Mouse (Mus musculus) megakaryocyte, embryonic 14.5 days (primary cell): ENCODE measurements around the gene Ptpru. TPM values are rescaled to one million over a fixed set of nuclear protein-coding genes. Genes with fewer than 3 reads are reported as not detected.

Source experiments
- H3K27me3 ChIP-seq: replicated peaks from 2 replicates; pipeline ENCODE3; 2012; ENCODE audit warnings: inconsistent platforms
- H3K36me3 ChIP-seq: replicated peaks from 2 replicates; pipeline ENCODE3; 2012; ENCODE audit warnings: low read length, inconsistent platforms, mixed read lengths
- H3K4me1 ChIP-seq: 2 replicates; pipeline ENCODE4 v1.6.1; 2012; ENCODE audit warnings: inconsistent platforms
- H3K4me3 ChIP-seq: replicated peaks from 2 replicates; pipeline ENCODE3; 2012; ENCODE audit warnings: moderate library complexity, mild to moderate bottlenecking, inconsistent platforms
- H3K9me3 ChIP-seq: 2 replicates; pipeline ENCODE4 v1.6.1; 2012; ENCODE audit warnings: inconsistent platforms
- FLI1 ChIP-seq: IDR thresholded peaks from 2 replicates; pipeline ENCODE4 v1.6.1; 2012; ENCODE audit warnings: low read length, inconsistent platforms, mixed read lengths
- GATA1 ChIP-seq: IDR thresholded peaks from 3 replicates; pipeline ENCODE4 v1.6.1; 2012; ENCODE audit warnings: mixed read lengths, low read length, inconsistent platforms, borderline replicate concordance
- polyA plus RNA-seq: library from polyadenylated mRNA; stranded (reverse); fragments of >175 nt; gene quantifications from 2 replicates; pipeline ENCODE4 v1.2.3, GENCODE M21; 2012; ENCODE audit warnings: low replicate concordance; ENCODE audit not compliant: insufficient read depth

The Ptpru gene
- polyA plus RNA-seq, 1 experiment: 0.07 TPM

- H3K4me3 ChIP-seq: no peak overlapping the region
- peaks cover 14% of the 10 kb centered on the region for H3K27me3 ChIP-seq
- no peak for TF ChIP-seq FLI1
- no peak for TF ChIP-seq GATA1
- H3K36me3 ChIP-seq: no peaks in the 10 kb centered on the region
- no peaks in the 10 kb centered on the region for H3K4me1 ChIP-seq
- peaks cover 3% of the 10 kb centered on the region; the same call in 1 of the 2 replicates for H3K9me3 ChIP-seq
Measured at GRCm38 (mm10) chr4:131751561-131751960, 86.5 kb downstream of the Ptpru start.

- peaks cover 14% of the 10 kb centered on the region for H3K27me3 ChIP-seq
- H3K9me3 ChIP-seq: peaks cover 3% of the 10 kb centered on the region; the same call in 1 of the 2 replicates
- no peak for TF ChIP-seq GATA1
- no peak for TF ChIP-seq FLI1
- no peak overlapping the region for H3K4me3 ChIP-seq
- peaks cover 4% of the 10 kb centered on the region for H3K4me1 ChIP-seq
- H3K36me3 ChIP-seq: no peaks in the 10 kb centered on the region
Measured at GRCm38 (mm10) chr4:131749802-131750201, 88.3 kb downstream of the Ptpru start.

- H3K4me3 ChIP-seq: peak overlapping the region; percentile 28
- no peaks in the 10 kb centered on the region for H3K36me3 ChIP-seq
- peaks cover 24% of the 10 kb centered on the region for H3K4me1 ChIP-seq
- TF ChIP-seq GATA1 (no peak), FLI1 (no peak)
- no peaks in the 10 kb centered on the region; the same call in 1 of the 2 replicates for H3K9me3 ChIP-seq
- H3K27me3 ChIP-seq: peaks cover 10% of the 10 kb centered on the region
Measured at GRCm38 (mm10) chr4:131744685-131745043, 93.4 kb downstream of the Ptpru start.

GRCm38 (mm10) chr4:131743831-131744684 lies 94.0 kb downstream of the Ptpru start:
- no peaks in the 10 kb centered on the region for H3K9me3 ChIP-seq
- no peaks in the 10 kb centered on the region for H3K36me3 ChIP-seq
- peaks cover 9% of the 10 kb centered on the region for H3K27me3 ChIP-seq
- no peak overlapping the region for H3K4me3 ChIP-seq
- peaks cover 24% of the 10 kb centered on the region for H3K4me1 ChIP-seq
- TF ChIP-seq GATA1: no peak
- TF ChIP-seq FLI1: no peak

GRCm38 (mm10) chr4:131743031-131743430 lies 95.1 kb downstream of the Ptpru start:
- no peak for TF ChIP-seq FLI1
- TF ChIP-seq GATA1: no peak
- H3K4me1 ChIP-seq: peaks cover 24% of the 10 kb centered on the region
- H3K4me3 ChIP-seq: no peak overlapping the region
- H3K9me3 ChIP-seq: no peaks in the 10 kb centered on the region
- no peaks in the 10 kb centered on the region for H3K36me3 ChIP-seq
- H3K27me3 ChIP-seq: peaks cover 11% of the 10 kb centered on the region

GRCm38 (mm10) chr4:131740621-131741020 lies 97.5 kb downstream of the Ptpru start:
- TF ChIP-seq FLI1 (no peak), GATA1 (no peak)
- no peaks in the 10 kb centered on the region for H3K36me3 ChIP-seq
- H3K4me1 ChIP-seq: peaks cover 24% of the 10 kb centered on the region
- no peak overlapping the region for H3K4me3 ChIP-seq
- no peaks in the 10 kb centered on the region for H3K9me3 ChIP-seq
- peaks cover 11% of the 10 kb centered on the region for H3K27me3 ChIP-seq

- Histone ChIP-seq H3K4me1 (no peaks in the 10 kb centered on the region), H3K36me3 (no peaks in the 10 kb centered on the region), H3K4me3 (no peak overlapping the region), H3K9me3 (0 out of 2 replicates have a peak, but pooled peaks cover 8% of the 10 kb centered on the region), H3K27me3 (peaks cover 37% of the 10 kb centered on the region)
- TF ChIP-seq GATA1 (no peak), FLI1 (no peak)
Measured at GRCm38 (mm10) chr4:131728628-131729027, 109.5 kb downstream of the Ptpru start.

DNA sequence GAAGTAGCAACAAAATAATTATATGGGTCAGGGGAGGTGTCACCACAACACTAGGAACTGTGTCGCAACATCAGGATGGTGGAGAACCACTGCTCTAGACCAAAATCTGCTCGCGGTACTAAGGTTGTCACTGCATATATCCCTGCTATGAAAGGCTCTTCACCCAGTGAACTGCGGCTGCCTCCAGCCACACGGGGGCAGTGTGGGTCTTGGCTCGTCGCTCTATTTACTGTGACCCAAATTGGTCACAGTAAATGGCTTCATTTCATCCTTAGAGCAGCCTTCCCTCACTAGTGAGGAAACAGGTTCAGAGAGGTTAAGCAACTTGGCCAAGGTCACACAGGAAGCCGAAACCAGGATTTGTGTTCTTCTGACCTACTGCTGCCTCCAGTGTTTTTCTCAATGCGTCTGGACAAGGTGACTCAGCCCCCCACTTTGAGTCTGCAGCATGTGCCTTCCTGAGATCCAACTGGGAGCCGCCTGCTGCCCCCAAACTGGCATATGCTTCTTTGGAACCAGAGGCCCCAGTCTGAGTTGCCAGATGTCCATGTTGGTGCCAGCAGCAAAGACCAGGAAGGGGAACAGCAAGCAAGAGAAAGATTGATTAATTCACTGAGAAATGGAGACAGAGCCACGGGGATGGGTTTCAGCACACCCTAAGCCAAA lies 114.5 kb downstream of the Ptpru start:
- H3K4me3 ChIP-seq: no peak overlapping the region
- H3K36me3 ChIP-seq: no peaks in the 10 kb centered on the region
- TF ChIP-seq GATA1 (no peak), FLI1 (no peak)
- no peaks in the 10 kb centered on the region for H3K4me1 ChIP-seq
- 0 out of 2 replicates have a peak, but pooled peaks cover 2% of the 10 kb centered on the region for H3K9me3 ChIP-seq
- peaks cover 47% of the 10 kb centered on the region for H3K27me3 ChIP-seq

DNA sequence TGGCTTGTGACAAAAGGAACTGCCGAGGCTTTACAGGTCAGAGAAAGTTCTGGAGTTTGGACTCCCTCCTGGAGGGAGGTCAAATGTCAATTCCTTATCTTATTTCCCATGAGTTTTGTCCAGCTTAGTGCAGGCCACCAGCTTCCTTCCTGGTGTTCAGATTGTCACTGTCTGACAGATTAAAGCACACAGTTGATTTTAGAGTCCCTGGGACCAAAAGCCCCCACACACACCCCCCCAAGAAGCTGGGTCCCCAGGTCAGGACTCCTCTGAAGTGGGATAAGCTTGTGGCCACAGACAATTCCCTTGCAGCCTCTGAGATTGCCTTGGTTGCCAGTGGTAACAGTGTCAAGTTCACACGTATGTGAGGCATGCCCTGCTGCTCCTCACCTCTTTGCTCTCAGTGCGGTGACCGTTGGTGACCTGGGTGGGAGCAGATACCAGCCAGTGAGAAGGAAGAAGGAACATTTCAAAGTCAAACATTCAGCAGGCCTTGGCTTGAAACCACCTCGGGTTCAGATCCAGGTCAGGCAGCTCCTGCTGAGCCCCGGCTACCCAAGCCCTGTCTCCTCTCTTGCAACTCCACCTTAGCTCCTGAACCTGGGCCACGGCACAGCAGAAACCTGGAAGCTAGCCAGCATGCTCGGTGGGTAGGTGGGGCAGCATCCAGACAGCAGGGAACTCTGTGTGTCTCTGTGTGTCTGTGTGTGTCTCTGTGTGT lies 115.8 kb downstream of the Ptpru start:
- TF ChIP-seq FLI1 (no peak), GATA1 (no peak)

DNA sequence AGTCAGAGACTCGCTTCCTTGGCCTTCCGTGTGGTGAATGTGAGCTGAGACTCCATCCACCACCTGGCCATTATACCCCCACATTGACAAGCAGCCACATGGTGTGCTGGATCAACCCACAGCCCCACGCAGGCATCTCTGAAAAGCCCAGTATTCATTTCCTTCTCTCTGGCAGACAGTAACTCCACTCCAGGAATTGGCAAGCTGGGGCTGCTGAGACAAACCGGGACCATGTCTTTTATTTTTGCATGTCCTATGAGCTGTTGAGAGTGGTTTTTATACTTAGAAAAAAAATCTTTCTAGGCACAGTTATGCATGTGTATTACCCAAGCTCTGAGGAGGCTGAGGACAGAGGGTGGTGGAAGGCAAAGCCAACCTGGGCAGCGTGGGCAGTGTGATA lies 118.9 kb downstream of the Ptpru start:
- H3K4me3 ChIP-seq: no peak overlapping the region
- TF ChIP-seq GATA1 (no peak), FLI1 (no peak)
- peaks cover 43% of the 10 kb centered on the region for H3K27me3 ChIP-seq
- no peaks in the 10 kb centered on the region for H3K4me1 ChIP-seq
- no peaks in the 10 kb centered on the region for H3K9me3 ChIP-seq
- H3K36me3 ChIP-seq: no peaks in the 10 kb centered on the region

More for the DNA sequence above, 115.8 kb downstream of the Ptpru start:
- 0 out of 2 replicates have a peak, but pooled peaks cover 2% of the 10 kb centered on the region for H3K9me3 ChIP-seq
- no peaks in the 10 kb centered on the region for H3K4me1 ChIP-seq
- no peaks in the 10 kb centered on the region for H3K36me3 ChIP-seq
- H3K27me3 ChIP-seq: peaks cover 51% of the 10 kb centered on the region
- peak overlapping the region; percentile 5 for H3K4me3 ChIP-seq

Other genes starting within 250 kb of the Ptpru start
- 8.8 and 15.2 TPM in 2 replicates for gene Mecr, start 5.2 kb upstream of the Ptpru start, polyA plus RNA-seq
- gene Srsf4, start 35.3 kb upstream of the Ptpru start, polyA plus RNA-seq: 53.8 and 135 TPM in 2 replicates
- gene Tmem200b, start 83.5 kb upstream of the Ptpru start, polyA plus RNA-seq: not detected in 2 replicates
- gene Gm10300, start 236.4 kb upstream of the Ptpru start, polyA plus RNA-seq: 0.23 TPM in 1 of 2 replicates, not detected in the other
- 90.5 and 122 TPM in 2 replicates for gene Epb41, start 237.0 kb upstream of the Ptpru start, polyA plus RNA-seq